Mouse (Mus musculus): ENCODE data around the gene Cyp2w1. TPM values are rescaled to one million over a fixed set of nuclear protein-coding genes. Genes with fewer than 3 reads are reported as not detected.

The Cyp2w1 gene
- 0.33 TPM in 1 of 2 replicates, not detected in the other for polyA plus RNA-seq (2012; rRNA removed)

GRCm38 (mm10) chr5:139352317-139352716, at the start of gene Cyp2w1:
Gene Cyp2w1, plus strand, starts transcription at chr5:139352617.
- TF ChIP-seq POLR2A (IDR thresholded peaks at IDR 0.05; ENCODE audit: borderline replicate concordance, extremely low read depth, low read depth, low read length) (no peak), CTCF (IDR thresholded peaks at IDR 0.05; ENCODE audit: insufficient read depth, low read length) (no peak)
- Histone ChIP-seq H3K4me3 (replicated peaks; ENCODE audit: extremely low read depth, low read depth, low read length) (no peak within 1 kb of the TSS), H3K4me1 (ENCODE audit: control insufficient read depth, insufficient read depth, low read length) (no peaks in the 10 kb centered on the region)
- no peak for DNase-seq
- 55% methylated on average over 6 of the region's 6 CpGs for WGBS

GRCm38 (mm10) chr5:139303646-139304061, 48.8 kb upstream of the Cyp2w1 start:
- TF ChIP-seq POLR2A (IDR thresholded peaks at IDR 0.05; ENCODE audit: borderline replicate concordance, extremely low read depth, low read depth, low read length) = no peak
- no peak for TF ChIP-seq CTCF (IDR thresholded peaks at IDR 0.05; ENCODE audit: insufficient read depth, low read length)
- 77% methylated on average over 9 of the region's 9 CpGs for WGBS
- no peaks in the 10 kb centered on the region for H3K4me1 ChIP-seq (ENCODE audit: control insufficient read depth, insufficient read depth, low read length)
- DNase-seq = no peak
- H3K4me3 ChIP-seq (replicated peaks; ENCODE audit: extremely low read depth, low read depth, low read length) = no peak overlapping the region

GRCm38 (mm10) chr5:139309946-139310345, 42.5 kb upstream of the Cyp2w1 start:
- Histone ChIP-seq H3K4me3 (replicated peaks; ENCODE audit: extremely low read depth, low read depth, low read length) (no peak overlapping the region), H3K4me1 (ENCODE audit: control insufficient read depth, insufficient read depth, low read length) (no peaks in the 10 kb centered on the region)
- no peak for TF ChIP-seq POLR2A (IDR thresholded peaks at IDR 0.05; ENCODE audit: borderline replicate concordance, extremely low read depth, low read depth, low read length)
- TF ChIP-seq CTCF (IDR thresholded peaks at IDR 0.05; ENCODE audit: insufficient read depth, low read length) = no peak
- 66% methylated on average over 3 of the region's 3 CpGs for WGBS
- DNase-seq = no peak

GRCm38 (mm10) chr5:139310477-139310876, 41.9 kb upstream of the Cyp2w1 start:
- no peak for TF ChIP-seq POLR2A (IDR thresholded peaks at IDR 0.05; ENCODE audit: borderline replicate concordance, extremely low read depth, low read depth, low read length)
- no peak for TF ChIP-seq CTCF (IDR thresholded peaks at IDR 0.05; ENCODE audit: insufficient read depth, low read length)
- DNase-seq = no peak
- Histone ChIP-seq H3K4me1 (ENCODE audit: control insufficient read depth, insufficient read depth, low read length) (no peaks in the 10 kb centered on the region), H3K4me3 (replicated peaks; ENCODE audit: extremely low read depth, low read depth, low read length) (no peak overlapping the region)
- WGBS = 89% methylated on average over 4 of the region's 4 CpGs

GRCm38 (mm10) chr5:139311822-139312221, 40.6 kb upstream of the Cyp2w1 start:
- TF ChIP-seq CTCF (IDR thresholded peaks at IDR 0.05; ENCODE audit: insufficient read depth, low read length) (no peak), POLR2A (IDR thresholded peaks at IDR 0.05; ENCODE audit: borderline replicate concordance, extremely low read depth, low read depth, low read length) (no peak)
- 93% methylated on average over 9 of the region's 9 CpGs for WGBS
- no peak for DNase-seq

GRCm38 (mm10) chr5:139313536-139313935, 38.9 kb upstream of the Cyp2w1 start:
- Histone ChIP-seq H3K4me1 (ENCODE audit: control insufficient read depth, insufficient read depth, low read length) (no peaks in the 10 kb centered on the region), H3K4me3 (replicated peaks; ENCODE audit: extremely low read depth, low read depth, low read length) (no peak overlapping the region)
- DNase-seq = no peak
- TF ChIP-seq POLR2A (IDR thresholded peaks at IDR 0.05; ENCODE audit: borderline replicate concordance, extremely low read depth, low read depth, low read length) (no peak), CTCF (IDR thresholded peaks at IDR 0.05; ENCODE audit: insufficient read depth, low read length) (no peak)
- WGBS = 75% methylated on average over 9 of the region's 9 CpGs

More at GRCm38 (mm10) chr5:139311822-139312221, 40.6 kb upstream of the Cyp2w1 start:
- no peak overlapping the region for H3K4me3 ChIP-seq (replicated peaks; ENCODE audit: extremely low read depth, low read depth, low read length)
- H3K4me1 ChIP-seq (ENCODE audit: control insufficient read depth, insufficient read depth, low read length) = no peaks in the 10 kb centered on the region

GRCm38 (mm10) chr5:139314941-139315642, 37.3 kb upstream of the Cyp2w1 start:
- Histone ChIP-seq H3K4me3 (replicated peaks; ENCODE audit: extremely low read depth, low read depth, low read length) (no peak overlapping the region), H3K4me1 (ENCODE audit: control insufficient read depth, insufficient read depth, low read length) (no peaks in the 10 kb centered on the region)
- no peak for DNase-seq
- TF ChIP-seq CTCF (IDR thresholded peaks at IDR 0.05; ENCODE audit: insufficient read depth, low read length) = no peak
- TF ChIP-seq POLR2A (IDR thresholded peaks at IDR 0.05; ENCODE audit: borderline replicate concordance, extremely low read depth, low read depth, low read length) = no peak
- 68% methylated on average over 12 of the region's 12 CpGs for WGBS

GRCm38 (mm10) chr5:139316982-139317675, 35.3 kb upstream of the Cyp2w1 start:
- no peak for TF ChIP-seq CTCF (IDR thresholded peaks at IDR 0.05; ENCODE audit: insufficient read depth, low read length)
- TF ChIP-seq POLR2A (IDR thresholded peaks at IDR 0.05; ENCODE audit: borderline replicate concordance, extremely low read depth, low read depth, low read length) = no peak
- no peak for DNase-seq
- Histone ChIP-seq H3K4me1 (ENCODE audit: control insufficient read depth, insufficient read depth, low read length) (no peaks in the 10 kb centered on the region), H3K4me3 (replicated peaks; ENCODE audit: extremely low read depth, low read depth, low read length) (no peak overlapping the region)
- WGBS = 61% methylated on average over 6 of the region's 6 CpGs

- H3K4me1 ChIP-seq (ENCODE audit: control insufficient read depth, insufficient read depth, low read length) = no peaks in the 10 kb centered on the region
- no peak overlapping the region for H3K4me3 ChIP-seq (replicated peaks; ENCODE audit: extremely low read depth, low read depth, low read length)
- TF ChIP-seq POLR2A (IDR thresholded peaks at IDR 0.05; ENCODE audit: borderline replicate concordance, extremely low read depth, low read depth, low read length) (no peak), CTCF (IDR thresholded peaks at IDR 0.05; ENCODE audit: insufficient read depth, low read length) (no peak)
- no peak for DNase-seq
- 76% methylated on average over 21 of the region's 21 CpGs for WGBS
Measured at GRCm38 (mm10) chr5:139317751-139318504, 34.5 kb upstream of the Cyp2w1 start.

All from lung, adult 2 months (tissue).